Mouse (Mus musculus) hindbrain, embryonic 10.5 days (tissue): ENCODE data around the gene Arhgef7. TPM values are rescaled to one million over a fixed set of nuclear protein-coding genes. Genes with fewer than 3 reads are reported as not detected.
A peak's percentile ranks its signal among the peaks of the same experiment; 100 is the strongest.

Experiments
- DNase-seq: peaks from one replicate; pipeline ENCODE4 v3.0.0-alpha.2; 2017; ENCODE audit warnings: low spot score
- H3K27ac ChIP-seq: fragments of 300-500 bp; sonication (generic); 2 replicates; pipeline ENCODE4 v1.5.1; 2016; ENCODE audit warnings: mild to moderate bottlenecking, moderate library complexity
- H3K27me3 ChIP-seq: fragments of 300-500 bp; sonication (generic); 2 replicates; pipeline ENCODE4 v1.6.1; 2016; ENCODE audit warnings: mild to moderate bottlenecking; ENCODE audit not compliant: poor library complexity, insufficient read depth, severe bottlenecking
- H3K36me3 ChIP-seq: fragments of 300-500 bp; sonication (generic); 2 replicates; pipeline ENCODE4 v1.6.1; 2016; ENCODE audit warnings: mild to moderate bottlenecking, moderate library complexity
- H3K4me1 ChIP-seq: fragments of 300-500 bp; sonication (generic); replicated peaks from 2 replicates; pipeline ENCODE4 v1.6.1; 2016; ENCODE audit warnings: mild to moderate bottlenecking
- H3K4me3 ChIP-seq: fragments of 300-500 bp; sonication (generic); 2 replicates; pipeline ENCODE4 v1.5.1; 2016; ENCODE audit warnings: mild to moderate bottlenecking, moderate library complexity
- H3K9me3 ChIP-seq: fragments of 300-500 bp; sonication (generic); 2 replicates; pipeline ENCODE4 v1.6.1; 2016; ENCODE audit warnings: mild to moderate bottlenecking, moderate library complexity
- WGBS: fragments of 180-500 bp; shearing (Covaris S2); methylation state at CpG from one replicate; pipeline ENCODE4 v1.1.7; 2016; 5-methylcytosine and 5-hydroxymethylcytosine counted together
- polyA plus RNA-seq: library from polyadenylated mRNA; unstranded; fragments of >200 nt; fragmentation: Nextera tagmentation; extraction: Ambion mirVana; gene quantifications from 2 replicates; pipeline ENCODE4 v1.2.1, GENCODE M21; 2016

Arhgef7 gene
- polyA plus RNA-seq, 1 experiment from 2014 or later: 55.4 TPM

DNA sequence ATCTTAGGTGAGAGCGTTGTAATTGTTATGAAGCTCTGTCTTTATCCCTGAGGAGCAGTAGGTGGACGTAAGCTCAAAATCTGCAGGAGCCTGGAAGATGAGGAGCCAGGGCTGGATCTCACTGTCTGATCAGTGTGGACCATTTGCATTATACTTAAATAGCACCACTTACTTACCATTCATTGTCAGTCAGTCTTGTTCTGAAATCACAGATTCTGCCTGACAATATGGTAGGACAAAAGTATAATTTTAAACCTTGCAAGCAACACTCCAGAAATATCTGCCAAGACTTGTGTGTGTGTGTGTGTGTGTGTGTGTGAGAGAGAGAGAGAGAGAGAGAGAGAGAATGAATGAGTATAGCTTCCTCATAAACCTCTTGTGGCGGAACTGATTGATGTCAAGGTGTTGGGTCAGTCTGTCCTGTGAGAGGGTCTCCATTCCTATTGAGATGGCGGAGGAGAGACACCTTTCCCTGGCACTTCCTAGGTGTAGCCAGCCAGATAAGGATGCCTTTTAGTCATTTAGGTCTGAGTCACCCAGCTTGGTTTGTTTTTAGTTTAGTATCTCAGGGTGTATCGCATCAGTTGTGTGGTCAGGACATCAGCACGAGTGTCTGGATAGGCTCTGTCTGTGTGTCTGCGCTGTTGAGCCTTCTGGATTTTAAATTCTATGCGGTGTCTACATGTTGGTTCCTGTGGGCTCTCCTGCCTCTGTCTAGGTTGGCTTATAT, 49.1 kb downstream of the Arhgef7 start:
- Histone ChIP-seq H3K36me3 (peaks cover 19% of the 10 kb centered on the region), H3K27ac (no peak overlapping the region), H3K27me3 (no peaks in the 10 kb centered on the region), H3K4me1 (peaks cover 40% of the 10 kb centered on the region), H3K4me3 (no peak overlapping the region), H3K9me3 (no peaks in the 10 kb centered on the region)
- no peak for DNase-seq
- WGBS: 92% methylated on average over 8 of the region's 8 CpGs

DNA sequence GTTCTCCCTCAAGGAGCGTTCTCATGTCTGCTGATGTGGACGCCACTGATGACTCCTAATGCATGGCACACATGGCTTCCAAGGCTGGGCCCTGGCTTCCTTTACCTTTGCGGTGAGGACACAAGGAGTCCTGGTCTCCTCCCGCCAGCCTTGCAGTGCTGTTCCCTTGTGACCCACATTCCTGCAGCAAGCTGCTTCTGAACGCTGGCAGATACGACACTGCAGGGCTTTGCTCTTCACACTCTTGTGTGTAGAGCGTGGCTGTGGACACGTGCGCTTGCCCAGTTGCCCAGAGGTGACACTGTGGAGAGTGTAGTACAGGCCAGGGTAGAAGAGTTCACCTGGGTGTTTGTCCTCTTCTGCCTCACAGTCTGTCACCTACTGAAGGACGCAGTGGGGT, 49.7 kb downstream of the Arhgef7 start:
- no peak overlapping the region for H3K4me3 ChIP-seq
- H3K9me3 ChIP-seq: no peaks in the 10 kb centered on the region
- H3K27me3 ChIP-seq: no peaks in the 10 kb centered on the region
- 79% methylated on average over 10 of the region's 10 CpGs for WGBS
- peaks cover 21% of the 10 kb centered on the region for H3K36me3 ChIP-seq
- DNase-seq: no peak
- H3K27ac ChIP-seq: no peak overlapping the region
- H3K4me1 ChIP-seq: peaks cover 40% of the 10 kb centered on the region

DNA sequence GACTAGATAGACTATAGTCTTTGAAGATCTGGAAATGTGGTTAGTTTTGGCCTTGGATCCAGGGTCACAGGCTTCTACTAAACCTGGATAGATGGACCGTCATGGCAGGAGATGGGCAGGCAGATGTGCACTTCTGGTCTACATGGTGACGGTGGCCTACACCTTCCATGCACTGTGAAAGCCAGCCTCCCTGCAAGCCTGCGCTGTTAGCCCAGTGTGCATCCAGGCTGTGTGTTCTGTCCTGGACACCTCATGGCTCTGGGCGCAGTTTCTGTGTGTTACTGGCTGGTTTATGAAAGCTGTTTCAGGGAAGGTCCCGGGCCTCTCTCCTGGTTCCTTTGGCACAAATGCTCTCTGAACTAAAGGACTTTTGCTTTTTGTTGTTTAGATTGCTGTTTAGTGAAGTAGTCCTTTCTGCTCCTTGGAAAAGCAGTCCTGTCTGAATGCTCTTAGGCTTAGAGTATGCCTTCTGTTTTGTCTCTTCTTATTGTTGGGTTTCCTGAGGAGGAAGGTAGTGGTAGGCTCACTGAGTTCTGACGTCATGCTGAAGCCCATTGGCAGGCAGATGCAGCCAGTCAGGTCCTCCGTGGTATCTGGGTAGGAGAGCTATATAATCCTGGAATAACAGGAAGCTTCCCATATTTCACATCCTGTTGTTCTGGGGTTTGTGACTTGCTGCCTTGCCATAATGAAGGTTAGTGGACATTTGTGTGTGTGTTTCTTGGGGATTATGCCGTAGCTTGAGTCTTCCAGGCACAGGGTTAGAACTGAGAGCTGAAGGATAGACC, 51.3 kb downstream of the Arhgef7 start:
- Histone ChIP-seq H3K9me3 (no peaks in the 10 kb centered on the region), H3K4me1 (peaks cover 31% of the 10 kb centered on the region), H3K27me3 (no peaks in the 10 kb centered on the region), H3K27ac (0 out of 2 replicates have a peak overlapping the region, but pooled peaks have one; percentile 6), H3K4me3 (no peak overlapping the region), H3K36me3 (peaks cover 31% of the 10 kb centered on the region)
- WGBS: 85% methylated on average over 8 of the region's 8 CpGs
- DNase-seq: no peak

DNA sequence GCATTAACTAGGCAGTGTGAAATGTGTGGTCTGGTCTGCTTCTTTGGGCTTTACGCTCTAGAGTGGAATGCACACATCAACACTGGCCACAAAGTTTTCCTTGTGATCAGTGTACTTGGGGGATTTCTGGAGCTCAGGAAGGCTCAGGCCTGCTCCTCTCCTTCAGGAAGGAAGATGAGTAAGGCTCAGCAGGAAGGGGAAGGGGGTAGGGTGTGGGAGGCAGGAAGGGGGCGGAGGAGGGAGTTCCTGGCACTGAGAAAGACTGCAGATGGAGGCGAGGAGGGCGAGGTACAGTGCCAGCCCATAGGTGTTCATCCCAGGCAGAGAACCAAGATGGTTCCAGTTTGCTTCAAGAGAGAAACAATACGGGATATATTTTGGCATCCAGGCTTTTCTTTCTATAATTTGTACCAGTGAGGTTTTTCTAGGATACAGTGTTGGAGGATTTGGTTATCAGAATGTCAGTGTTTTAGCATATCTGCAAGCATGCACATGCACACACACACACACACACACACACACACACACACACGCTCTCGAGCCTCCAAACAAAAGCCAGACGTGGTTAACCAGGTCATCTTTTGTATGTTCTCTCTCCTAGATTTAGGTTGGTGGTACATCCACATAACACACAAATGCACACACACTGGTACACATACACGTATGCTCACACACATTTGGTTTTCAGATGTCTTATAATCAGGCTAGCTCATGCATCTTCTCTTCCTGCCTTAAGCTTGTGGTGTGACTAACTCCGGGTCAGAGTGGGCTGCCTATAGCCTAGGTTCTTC, 52.5 kb downstream of the Arhgef7 start:
- Histone ChIP-seq H3K27ac (peak overlapping the region; percentile 6; the same call in 1 of the 2 replicates), H3K36me3 (peaks cover 41% of the 10 kb centered on the region), H3K9me3 (no peaks in the 10 kb centered on the region), H3K4me3 (no peak overlapping the region), H3K4me1 (peaks cover 19% of the 10 kb centered on the region), H3K27me3 (no peaks in the 10 kb centered on the region)
- 88% methylated on average over 10 of the region's 10 CpGs for WGBS
- DNase-seq: no peak

DNA sequence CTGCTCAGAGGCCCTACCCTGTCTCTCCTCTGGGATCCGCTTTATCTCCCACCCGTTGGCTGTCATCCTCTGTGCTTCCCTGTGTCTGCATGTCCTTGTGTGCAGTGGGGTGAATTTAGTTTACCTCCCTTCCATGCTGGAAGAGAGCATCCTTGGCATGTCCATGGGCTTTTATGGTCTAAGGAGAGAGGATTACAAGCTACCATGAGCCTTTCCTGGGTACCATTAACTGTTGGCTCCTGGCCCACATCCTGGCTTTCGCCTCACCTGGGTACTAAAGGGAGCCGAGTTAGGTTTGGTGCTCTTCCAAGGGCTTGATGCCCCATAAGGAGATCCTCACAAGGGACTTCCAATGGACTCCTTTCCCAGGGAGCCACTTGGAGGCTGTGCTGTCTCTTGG, 53.1 kb downstream of the Arhgef7 start:
- H3K4me3 ChIP-seq: no peak overlapping the region
- 88% methylated on average over 4 of the region's 4 CpGs for WGBS

DNA sequence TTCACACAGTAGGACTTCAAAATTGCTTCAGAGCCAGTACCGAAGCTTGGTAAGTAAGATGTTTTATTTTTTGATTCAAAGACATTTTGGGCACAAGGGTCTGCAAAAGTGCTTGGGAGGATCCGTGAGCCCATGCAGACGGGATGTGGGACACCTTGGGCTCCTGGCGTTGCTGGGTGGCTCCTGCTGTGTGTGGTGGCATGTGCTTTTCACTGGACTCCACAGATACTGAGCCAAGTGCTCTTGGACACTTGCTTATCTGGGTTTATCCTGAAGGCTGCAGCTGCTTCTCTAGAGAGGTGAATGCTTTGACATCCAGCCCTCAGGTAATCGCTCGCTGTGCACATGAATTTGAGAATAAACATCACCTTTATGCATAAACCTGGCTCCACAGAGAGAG, 55.1 kb downstream of the Arhgef7 start:
- Histone ChIP-seq H3K27ac (no peak overlapping the region), H3K4me3 (no peak overlapping the region), H3K4me1 (no peaks in the 10 kb centered on the region), H3K36me3 (peaks cover 65% of the 10 kb centered on the region), H3K9me3 (no peaks in the 10 kb centered on the region), H3K27me3 (no peaks in the 10 kb centered on the region)
- 93% methylated on average over 6 of the region's 6 CpGs for WGBS
- DNase-seq: no peak

More for the DNA sequence above, 53.1 kb downstream of the Arhgef7 start:
- no peak overlapping the region for H3K27ac ChIP-seq
- H3K36me3 ChIP-seq: peaks cover 47% of the 10 kb centered on the region
- H3K27me3 ChIP-seq: no peaks in the 10 kb centered on the region
- H3K4me1 ChIP-seq: peaks cover 13% of the 10 kb centered on the region
- no peaks in the 10 kb centered on the region for H3K9me3 ChIP-seq
- no peak for DNase-seq

DNA sequence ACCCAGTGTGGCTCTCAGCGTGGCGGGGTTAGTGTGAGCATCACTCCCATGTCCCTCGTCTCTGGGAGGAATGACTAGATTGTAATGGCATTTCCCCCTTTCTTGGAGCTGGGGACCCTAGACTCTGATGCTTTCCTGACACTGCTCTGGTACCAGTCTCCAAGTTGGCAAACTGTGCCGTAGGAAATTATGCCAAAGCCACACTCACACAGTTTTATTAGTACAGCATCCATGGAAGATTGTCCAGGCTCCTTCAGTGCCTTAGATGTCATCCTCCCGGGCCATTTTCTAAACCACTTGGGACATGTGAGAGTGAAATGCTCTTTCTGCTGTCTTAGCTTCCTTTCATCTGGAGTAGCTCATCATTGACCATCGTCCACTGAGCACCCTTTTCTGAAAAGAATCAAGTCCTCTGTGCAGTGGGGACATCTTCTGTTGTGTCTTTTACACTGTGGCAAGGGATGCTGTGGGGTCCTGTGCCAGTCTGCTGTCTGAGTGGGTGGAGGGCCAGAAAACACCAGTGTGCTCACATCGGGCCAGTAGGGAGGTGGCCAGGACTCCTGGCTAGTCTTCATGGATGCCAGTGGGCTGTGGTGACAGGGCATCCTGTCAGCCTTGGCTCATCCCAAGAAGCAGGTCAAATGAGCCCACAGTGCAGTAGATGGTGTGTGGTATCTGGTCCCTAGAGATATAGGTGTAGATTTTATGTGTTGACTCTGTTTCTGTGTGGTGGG, 56.5 kb downstream of the Arhgef7 start:
- H3K4me1 ChIP-seq: no peaks in the 10 kb centered on the region
- peaks cover 76% of the 10 kb centered on the region for H3K36me3 ChIP-seq
- no peaks in the 10 kb centered on the region for H3K27me3 ChIP-seq
- no peak for DNase-seq
- WGBS: 93% methylated on average over 7 of the region's 7 CpGs
- H3K27ac ChIP-seq: no peak overlapping the region
- H3K9me3 ChIP-seq: no peaks in the 10 kb centered on the region
- no peak overlapping the region for H3K4me3 ChIP-seq

DNA sequence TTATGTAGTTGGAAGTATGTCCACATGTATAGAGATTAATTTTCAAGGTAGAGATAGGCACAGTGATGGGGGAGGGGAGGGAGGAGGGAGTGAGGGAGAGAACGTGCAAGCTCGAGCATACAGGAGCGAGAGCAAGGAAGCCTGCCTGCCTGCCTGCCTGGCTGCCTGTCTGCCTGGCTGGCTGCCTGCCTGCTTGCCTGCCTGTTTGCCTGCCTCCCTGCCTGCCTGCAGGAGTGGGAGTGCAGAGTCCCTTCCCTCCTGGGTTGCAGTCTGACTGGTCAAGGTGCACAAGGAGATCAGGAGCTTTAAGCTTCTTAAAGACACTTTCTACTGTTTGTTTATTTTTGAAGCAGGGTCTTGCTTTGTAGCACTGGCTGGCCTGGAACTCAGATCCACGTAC, 57.6 kb downstream of the Arhgef7 start:
- H3K9me3 ChIP-seq: no peaks in the 10 kb centered on the region
- no peak overlapping the region for H3K4me3 ChIP-seq
- no peaks in the 10 kb centered on the region for H3K4me1 ChIP-seq
- H3K27ac ChIP-seq: no peak overlapping the region
- 80% methylated on average over 4 of the region's 4 CpGs for WGBS
- DNase-seq: no peak
- peaks cover 85% of the 10 kb centered on the region for H3K36me3 ChIP-seq
- no peaks in the 10 kb centered on the region for H3K27me3 ChIP-seq

DNA sequence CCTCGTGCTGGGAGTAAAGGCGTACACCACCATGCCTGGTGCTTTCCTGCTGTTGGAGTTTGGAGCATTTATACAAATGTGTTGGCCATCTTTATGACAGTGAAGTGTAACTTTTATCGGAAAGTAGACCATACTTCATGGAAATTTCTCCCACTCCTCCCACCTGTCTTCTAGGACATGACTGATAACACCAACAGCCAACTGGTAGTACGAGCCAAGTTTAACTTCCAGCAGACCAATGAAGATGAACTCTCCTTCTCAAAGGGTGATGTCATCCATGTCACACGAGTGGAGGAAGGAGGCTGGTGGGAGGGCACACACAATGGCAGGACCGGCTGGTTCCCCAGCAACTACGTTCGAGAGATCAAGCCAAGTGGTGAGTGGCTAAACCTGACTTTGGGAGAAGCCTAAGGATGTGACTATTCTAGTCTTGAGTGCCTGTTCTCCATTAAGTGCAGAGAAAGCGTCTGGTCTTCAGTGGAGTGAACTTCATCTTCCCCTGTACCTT, 58.1 kb downstream of the Arhgef7 start:
- Histone ChIP-seq H3K4me1 (no peaks in the 10 kb centered on the region), H3K27ac (no peak overlapping the region), H3K4me3 (no peak overlapping the region), H3K36me3 (peaks cover 90% of the 10 kb centered on the region), H3K9me3 (no peaks in the 10 kb centered on the region), H3K27me3 (no peaks in the 10 kb centered on the region)
- DNase-seq: no peak
- 86% methylated on average over 9 of the region's 9 CpGs for WGBS

DNA sequence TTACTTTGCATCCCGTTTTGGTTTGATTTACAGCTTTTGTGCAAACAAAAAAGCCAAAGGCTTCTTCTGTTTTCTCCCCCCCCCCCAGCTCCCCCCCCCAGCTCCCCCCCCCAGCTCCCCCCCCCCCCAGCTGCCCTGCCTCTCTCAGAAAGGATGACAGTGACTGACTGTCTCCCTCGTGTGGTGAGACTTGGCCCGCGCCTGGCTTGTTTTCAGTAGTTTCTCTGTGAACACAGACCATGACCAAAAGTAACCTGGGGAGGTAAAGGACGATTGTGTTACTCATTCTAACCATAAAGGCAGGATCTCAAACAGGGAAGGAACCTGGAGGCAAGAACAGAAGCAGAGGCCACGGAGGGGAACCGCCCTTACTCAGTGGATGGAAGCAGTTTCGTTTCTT, 60.7 kb downstream of the Arhgef7 start:
- no peaks in the 10 kb centered on the region for H3K9me3 ChIP-seq
- no peak for DNase-seq
- H3K4me3 ChIP-seq: no peak overlapping the region
- H3K27me3 ChIP-seq: no peaks in the 10 kb centered on the region
- H3K27ac ChIP-seq: no peak overlapping the region
- WGBS: 62% methylated on average over 8 of the region's 8 CpGs
- no peaks in the 10 kb centered on the region for H3K4me1 ChIP-seq
- H3K36me3 ChIP-seq: peaks cover 91% of the 10 kb centered on the region

DNA sequence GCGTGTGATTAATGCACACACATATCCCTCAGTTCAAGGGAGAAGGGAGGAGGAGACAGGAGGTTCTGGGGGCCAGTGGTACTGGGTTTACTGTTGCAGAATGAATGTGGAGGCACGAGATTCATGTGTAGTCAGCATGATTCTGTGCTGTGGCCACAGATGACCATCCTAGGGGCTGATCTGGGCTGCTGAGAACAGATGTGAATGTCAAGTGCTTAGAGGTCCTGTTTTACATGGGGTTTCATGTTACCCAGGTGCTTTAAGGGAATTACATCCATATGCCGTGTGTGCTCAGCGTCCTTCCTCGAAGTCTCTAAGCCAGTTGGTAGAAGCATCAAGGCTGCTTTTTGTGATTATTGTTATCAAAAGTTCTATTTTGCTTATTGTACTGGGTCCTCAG, 61.6 kb downstream of the Arhgef7 start:
- H3K4me3 ChIP-seq: no peak overlapping the region
- H3K27me3 ChIP-seq: no peaks in the 10 kb centered on the region
- no peak overlapping the region for H3K27ac ChIP-seq
- H3K4me1 ChIP-seq: no peaks in the 10 kb centered on the region
- 90% methylated on average over 5 of the region's 5 CpGs for WGBS
- no peaks in the 10 kb centered on the region for H3K9me3 ChIP-seq
- DNase-seq: no peak
- peaks cover 85% of the 10 kb centered on the region for H3K36me3 ChIP-seq

DNA sequence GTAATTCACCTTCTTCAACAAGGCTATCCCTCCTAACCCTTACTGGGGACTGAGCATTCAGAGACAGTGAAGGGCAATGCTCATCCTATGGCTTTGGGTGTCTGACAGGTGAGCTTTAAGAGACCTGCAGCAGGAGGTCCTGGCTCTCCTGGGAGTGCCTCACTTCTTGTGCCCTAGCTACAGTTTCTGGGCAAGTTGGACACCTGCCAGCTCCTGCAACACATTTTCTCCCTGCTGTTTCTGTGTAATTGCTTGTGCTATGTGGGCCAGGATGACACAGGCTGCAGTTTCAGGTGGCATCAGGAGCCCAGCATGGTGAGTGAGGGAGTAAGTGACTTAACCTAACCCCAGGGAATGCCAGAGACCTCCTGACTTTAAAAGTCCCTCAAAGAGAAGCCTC, 67.4 kb downstream of the Arhgef7 start:
- Histone ChIP-seq H3K27ac (no peak overlapping the region), H3K27me3 (no peaks in the 10 kb centered on the region), H3K4me3 (no peak overlapping the region), H3K36me3 (peaks cover 85% of the 10 kb centered on the region), H3K9me3 (no peaks in the 10 kb centered on the region), H3K4me1 (peaks cover 10% of the 10 kb centered on the region; the same call in 1 of the 2 replicates)
- no peak for DNase-seq
